Mouse (Mus musculus): ENCODE measurements around the gene Abcb11. TPM values are rescaled to one million over a fixed set of nuclear protein-coding genes. Genes with fewer than 3 reads are reported as not detected.

The Abcb11 gene
- polyA plus RNA-seq (2015; fragmentation: Nextera tagmentation; extraction: Ambion mirVana), result 1.2 and 2.3 TPM in 2 replicates

GRCm38 (mm10) chr2:69342496-69343221, at the start of gene Abcb11:
Gene Abcb11 (minus strand): TSS chr2:69342616.

DNA sequence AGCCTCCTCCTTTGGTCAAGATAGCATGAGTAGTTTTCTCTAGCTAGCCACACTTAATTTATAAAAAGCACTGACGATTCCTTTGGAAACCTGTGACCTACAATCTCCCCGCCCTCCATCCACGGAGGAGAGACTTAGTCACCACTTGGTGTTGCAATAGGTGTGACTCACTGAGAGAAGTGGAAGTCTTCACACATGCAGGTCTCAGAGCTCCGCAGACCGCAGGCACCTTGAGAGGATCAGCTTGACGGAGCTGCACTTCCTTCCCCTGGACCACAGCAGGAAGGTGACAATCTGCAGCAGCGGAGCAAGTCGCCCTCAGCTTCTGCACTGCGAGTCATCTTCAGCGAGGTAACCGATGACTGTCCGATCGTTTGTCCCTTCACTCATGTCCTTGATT, 37.9 kb upstream of the Abcb11 start, which contains the start of gene Dhrs9:
TSS of gene Dhrs9 (plus strand) at position 165 of the 400 bp plus-strand sequence.

GRCm38 (mm10) chr2:69210773-69211172, 131.6 kb downstream of the Abcb11 start, which contains the start of gene G6pc2:
Gene G6pc2 (plus strand): TSS chr2:69211073.

DNA sequence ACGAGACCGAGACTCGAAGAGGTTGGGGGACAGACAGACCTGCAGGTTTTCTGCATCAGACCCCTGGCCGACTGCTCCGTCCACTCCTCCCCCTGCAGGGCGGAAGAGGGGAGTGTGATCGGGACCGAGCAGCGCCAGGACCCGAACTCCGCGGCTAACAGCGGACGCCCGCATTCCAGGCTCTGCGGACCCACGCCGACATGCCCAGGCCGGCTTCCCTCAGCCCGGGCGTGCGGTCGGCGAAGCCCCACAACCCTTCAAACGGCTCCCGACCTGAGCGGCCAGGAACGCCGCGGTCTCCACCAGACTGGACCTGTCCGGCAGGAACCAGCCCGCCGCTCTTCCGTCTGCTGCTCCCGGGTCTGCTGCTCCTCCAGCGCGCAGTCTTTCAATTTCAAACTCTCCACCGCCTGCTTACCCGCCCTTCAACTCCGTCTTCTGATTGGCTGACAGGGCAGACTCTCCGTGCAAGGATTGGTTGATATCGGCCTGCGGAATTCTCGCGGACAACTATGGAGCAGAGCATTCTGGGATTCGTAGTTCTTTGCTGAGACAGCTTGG, 136.5 kb downstream of the Abcb11 start, which contains the start of gene Spc25:
TSS of gene Spc25 (minus strand) at position 404 of the 561 bp plus-strand sequence.

Other genes starting within 250 kb of the Abcb11 start
- 4.2 and 5.9 TPM in 2 replicates for gene Nostrin, start 206.8 kb downstream of the Abcb11 start, polyA plus RNA-seq (2015; fragmentation: Nextera tagmentation; extraction: Ambion mirVana)
- gene Spc25, start 136.4 kb downstream of the Abcb11 start, polyA plus RNA-seq (2015; fragmentation: Nextera tagmentation; extraction: Ambion mirVana), result 54.1 and 56.8 TPM in 2 replicates
- gene G6pc2, start 131.5 kb downstream of the Abcb11 start, polyA plus RNA-seq (2015; fragmentation: Nextera tagmentation; extraction: Ambion mirVana), result 0.10 TPM in 1 of 2 replicates, not detected in the other
- 0.08 and 0.16 TPM in 2 replicates for gene Dhrs9, start 37.8 kb upstream of the Abcb11 start, polyA plus RNA-seq (2015; fragmentation: Nextera tagmentation; extraction: Ambion mirVana)
- gene Lrp2, start 243.4 kb upstream of the Abcb11 start, polyA plus RNA-seq (2015; fragmentation: Nextera tagmentation; extraction: Ambion mirVana), result 0.55 and 0.76 TPM in 2 replicates